Mouse (Mus musculus) liver, embryonic 14.5 days (tissue): Measurements from ENCODE around the gene Pam16. TPM values are rescaled to one million over a fixed set of nuclear protein-coding genes. Genes with fewer than 3 reads are reported as not detected.
A peak's percentile ranks its signal among the peaks of the same experiment; 100 is the strongest.

Experiments used
- ATAC-seq: fragments of 200-750 bp; cut with Nextera tagmentation; 2 replicates; pipeline ENCODE4 v1.8.0; 2017; ENCODE audit warnings: moderate number of reproducible peaks, mild to moderate bottlenecking, moderate library complexity; ENCODE audit not compliant: insufficient read depth
- DNase-seq, 3 experiments: peaks; one replicate each; pipeline ENCODE4 v3.0.0-alpha.2; 2012 to 2013; ENCODE audit warnings: low read depth in 3 of 3, low spot score in 3 of 3
- H3K27ac ChIP-seq: fragments of 300-500 bp; sonication (generic); 2 replicates; pipeline ENCODE4 v1.5.1; 2014; ENCODE audit warnings: moderate library complexity, mild to moderate bottlenecking, control low read depth, inconsistent platforms
- H3K27me3 ChIP-seq: fragments of 300-500 bp; sonication (generic); 2 replicates; pipeline ENCODE4 v1.6.1; 2014; ENCODE audit warnings: mild to moderate bottlenecking, low read length, moderate library complexity; ENCODE audit not compliant: control insufficient read depth, insufficient read depth
- H3K36me3 ChIP-seq: fragments of 300-500 bp; sonication (generic); replicated peaks from 2 replicates; pipeline ENCODE4 v1.6.1; 2014; ENCODE audit warnings: low read depth; ENCODE audit not compliant: control insufficient read depth, insufficient read depth
- H3K4me1 ChIP-seq, 2 experiments: fragments of 200-500 bp in 1 of 2; fragments of 300-500 bp in 1 of 2; sonication (generic) in 1 of 2; replicated peaks; 2 replicates each; pipeline ENCODE4 v1.6.1; 2012 to 2014; ENCODE audit warnings: antibody characterized with exemption in 1 of 2, inconsistent platforms in 1 of 2, low read length in 1 of 2; ENCODE audit not compliant: control insufficient read depth in 2 of 2, insufficient read depth in 2 of 2
- H3K4me2 ChIP-seq: fragments of 300-500 bp; sonication (generic); 2 replicates; pipeline ENCODE4 v1.6.1; 2014; ENCODE audit warnings: low read depth, mild to moderate bottlenecking, control low read depth, moderate library complexity
- H3K4me3 ChIP-seq, 2 experiments: fragments of 200-500 bp in 1 of 2; fragments of 300-500 bp in 1 of 2; sonication (generic) in 1 of 2; 2 replicates each; pipeline ENCODE4 v1.5.1; 2012 to 2014; ENCODE audit warnings: low read depth in 2 of 2, low read length in 2 of 2, mild to moderate bottlenecking in 2 of 2, control low read depth in 1 of 2, inconsistent platforms in 1 of 2, moderate library complexity in 1 of 2; ENCODE audit not compliant: insufficient read depth in 1 of 2
- H3K9ac ChIP-seq: fragments of 300-500 bp; sonication (generic); replicated peaks from 2 replicates; pipeline ENCODE4 v1.6.1; 2014; ENCODE audit warnings: mild to moderate bottlenecking, control low read depth, moderate library complexity
- H3K9me3 ChIP-seq: fragments of 300-500 bp; sonication (generic); 2 replicates; pipeline ENCODE4 v1.6.1; 2016; ENCODE audit warnings: low read length, mixed read lengths; ENCODE audit not compliant: control insufficient read depth
- CTCF ChIP-seq: IDR thresholded peaks from 2 replicates; pipeline ENCODE4 v1.5.1; 2016; ENCODE audit warnings: antibody characterized with exemption, low read depth, control low read depth
- EP300 ChIP-seq: IDR thresholded peaks from 2 replicates; pipeline ENCODE4 v1.6.1; 2016; ENCODE audit warnings: antibody characterized with exemption, low read depth
- WGBS: fragments of 180-500 bp; shearing (Covaris S2); extraction: QIAGEN DNeasy Blood & Tissue Kit; methylation state at CpG from one replicate; pipeline ENCODE4 v1.1.7; 2014; ENCODE audit not compliant: insufficient replicate concordance; 5-methylcytosine and 5-hydroxymethylcytosine counted together
- polyA plus RNA-seq, 2 experiments: library from polyadenylated mRNA; depleted of rRNA in 1 of 2; stranded (reverse) in 1 of 2; unstranded in 1 of 2; fragments of >200 nt; fragmentation: Nextera tagmentation in 1 of 2; extraction: Ambion mirVana in 1 of 2; gene quantifications; 2 replicates each; pipeline versions ENCODE4 v1.2.1 to v1.2.3; 2012 to 2014

Gene Pam16
- polyA plus RNA-seq, 2 experiments: 41.3 to 64.4 TPM

GRCm38 (mm10) chr16:4567912-4568311 is 56.9 kb downstream of the Pam16 start:
- Histone ChIP-seq H3K9me3 (no peaks in the 10 kb centered on the region), H3K4me1 (0 out of 4 replicates have a peak, but pooled peaks cover 0 to 1% of the 10 kb centered on the region in 2 experiments), H3K36me3 (no peaks in the 10 kb centered on the region), H3K4me2 (no peak overlapping the region), H3K9ac (no peak overlapping the region), H3K4me3 (no peak overlapping the region), H3K27ac (no peak overlapping the region), H3K27me3 (no peaks in the 10 kb centered on the region)
- DNase-seq (peak in 2 of 3 experiments; percentile 53 to 59), ATAC-seq (no peak; the same call in 1 of the 2 replicates)
- no peak for TF ChIP-seq EP300
- TF ChIP-seq CTCF: peak; percentile 90
- 18% methylated on average over 4 of the region's 4 CpGs for WGBS

Other genes starting within 250 kb of the Pam16 start
- 0.78 and 0.81 TPM in 2 replicates for gene Adcy9, start 204.5 kb downstream of the Pam16 start, polyA plus RNA-seq (2012; rRNA removed)
- 0.62 and 0.65 TPM in 2 replicates for gene Adcy9, start 204.5 kb downstream of the Pam16 start, polyA plus RNA-seq (2014; fragmentation: Nextera tagmentation; extraction: Ambion mirVana)
- gene Srl, start 83.2 kb downstream of the Pam16 start, polyA plus RNA-seq (2012; rRNA removed): 1.5 and 2.2 TPM in 2 replicates
- 1.2 and 3.2 TPM in 2 replicates for gene Srl, start 83.2 kb downstream of the Pam16 start, polyA plus RNA-seq (2014; fragmentation: Nextera tagmentation; extraction: Ambion mirVana)
- gene Tfap4, start 65.1 kb downstream of the Pam16 start, polyA plus RNA-seq (2012; rRNA removed): 5.4 and 6.9 TPM in 2 replicates
- 4.6 and 4.8 TPM in 2 replicates for gene Tfap4, start 65.1 kb downstream of the Pam16 start, polyA plus RNA-seq (2014; fragmentation: Nextera tagmentation; extraction: Ambion mirVana)
- 2.8 and 3.4 TPM in 2 replicates for gene Glis2, start 30.3 kb downstream of the Pam16 start, polyA plus RNA-seq (2012; rRNA removed)
- 1.7 and 2.7 TPM in 2 replicates for gene Glis2, start 30.3 kb downstream of the Pam16 start, polyA plus RNA-seq (2014; fragmentation: Nextera tagmentation; extraction: Ambion mirVana)
- gene Vasn, start 15.0 kb upstream of the Pam16 start, polyA plus RNA-seq (2012; rRNA removed): 2.5 and 2.9 TPM in 2 replicates
- 1.2 TPM in 2 replicates for gene Vasn, start 15.0 kb upstream of the Pam16 start, polyA plus RNA-seq (2014; fragmentation: Nextera tagmentation; extraction: Ambion mirVana)
- 13.6 and 18.8 TPM in 2 replicates for gene Dnaja3, start 15.0 kb upstream of the Pam16 start, polyA plus RNA-seq (2012; rRNA removed)
- gene Dnaja3, start 15.0 kb upstream of the Pam16 start, polyA plus RNA-seq (2014; fragmentation: Nextera tagmentation; extraction: Ambion mirVana): 34.1 and 37.3 TPM in 2 replicates
- 9.7 and 10.4 TPM in 2 replicates for gene Coro7, start 54.8 kb upstream of the Pam16 start, polyA plus RNA-seq (2012; rRNA removed)
- gene Coro7, start 54.8 kb upstream of the Pam16 start, polyA plus RNA-seq (2014; fragmentation: Nextera tagmentation; extraction: Ambion mirVana): 5.1 and 5.2 TPM in 2 replicates
- gene Nmral1, start 94.4 kb upstream of the Pam16 start, polyA plus RNA-seq (2012; rRNA removed): 27.0 and 36.6 TPM in 2 replicates
- gene Nmral1, start 94.4 kb upstream of the Pam16 start, polyA plus RNA-seq (2014; fragmentation: Nextera tagmentation; extraction: Ambion mirVana): 45.2 and 48.2 TPM in 2 replicates
- gene Hmox2, start 101.4 kb upstream of the Pam16 start, polyA plus RNA-seq (2012; rRNA removed): 13.9 and 20.8 TPM in 2 replicates
- 36.5 and 37.4 TPM in 2 replicates for gene Hmox2, start 101.4 kb upstream of the Pam16 start, polyA plus RNA-seq (2014; fragmentation: Nextera tagmentation; extraction: Ambion mirVana)
- 10.0 and 11.9 TPM in 2 replicates for gene Cdip1, start 165.3 kb upstream of the Pam16 start, polyA plus RNA-seq (2012; rRNA removed)
- 11.3 and 13.3 TPM in 2 replicates for gene Cdip1, start 165.3 kb upstream of the Pam16 start, polyA plus RNA-seq (2014; fragmentation: Nextera tagmentation; extraction: Ambion mirVana)
- gene 4930562C15Rik, start 210.4 kb upstream of the Pam16 start, polyA plus RNA-seq (2012; rRNA removed): not detected in 2 replicates
- gene 4930562C15Rik, start 210.4 kb upstream of the Pam16 start, polyA plus RNA-seq (2014; fragmentation: Nextera tagmentation; extraction: Ambion mirVana): not detected in 2 replicates